Mouse (Mus musculus): ENCODE measurements around the gene Trappc13. TPM values are rescaled to one million over a fixed set of nuclear protein-coding genes. Genes with fewer than 3 reads are reported as not detected.

Gene Trappc13
- total RNA-seq, 1 experiment = 59.0 TPM

DNA sequence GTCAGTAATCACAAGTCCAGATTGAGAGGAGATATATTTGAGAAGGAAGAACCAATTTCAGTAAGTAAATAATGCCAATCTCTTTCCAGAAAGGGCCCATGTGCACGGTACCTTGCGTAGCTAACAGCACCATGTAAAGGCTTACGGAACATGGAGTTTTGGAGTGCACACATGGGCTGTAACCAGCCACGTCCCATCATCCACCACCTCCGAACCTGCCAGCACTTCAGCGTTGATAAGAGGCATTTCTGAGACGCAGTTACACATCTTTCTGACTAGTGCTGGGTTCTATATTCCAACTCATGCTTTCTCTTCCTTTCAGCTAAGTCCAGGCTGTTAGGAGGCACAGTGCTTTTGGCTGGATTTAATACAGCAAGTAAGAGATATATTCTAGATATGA lies 81.1 kb downstream of the Trappc13 start:
- Histone ChIP-seq H3K36me3 (ENCODE audit: control insufficient read depth, insufficient read depth, low read length, poor library complexity, severe bottlenecking) (peaks cover 3% of the 10 kb centered on the region), H3K27ac (ENCODE audit: insufficient read depth, low read depth, low read length, poor library complexity, severe bottlenecking) (no peak overlapping the region), H3K4me1 (ENCODE audit: control insufficient read depth in 2 of 2, insufficient read depth in 2 of 2, low read length in 2 of 2, poor library complexity in 1 of 2) (peaks cover 0 to 2% of the 10 kb centered on the region in 2 experiments; a peak in 1 of 4 replicates), H3K4me3 (ENCODE audit: insufficient read depth in 1 of 2, low read depth in 1 of 2, low read length in 2 of 2, poor library complexity in 1 of 2, severe bottlenecking in 1 of 2) (no peak overlapping the region), H3K9me3 (ENCODE audit: control insufficient read depth, insufficient read depth, low read depth, low read length) (no peaks in the 10 kb centered on the region), H3K9ac (ENCODE audit: insufficient read depth, low read depth, low read length, poor library complexity, severe bottlenecking) (no peak overlapping the region)
- in situ Hi-C loops (cut with MboI; ENCODE audit: low sequenced_read_pairs in 2 of 2, unreplicated experiment in 2 of 2) = no loop called here
- DNase-seq (ENCODE audit: low read depth, low spot score) = no peak
- no peak for TF ChIP-seq HCFC1 (IDR thresholded peaks at IDR 0.05; ENCODE audit: borderline replicate concordance, insufficient read depth, low read length)
- TF ChIP-seq ZC3H11A (IDR thresholded peaks at IDR 0.05; ENCODE audit: borderline replicate concordance, low read depth, low read length) = no peak
- no peak for TF ChIP-seq MAFK (IDR thresholded peaks at IDR 0.05; ENCODE audit: insufficient read depth, low read depth, low read length)
- TF ChIP-seq ZNF384 (IDR thresholded peaks at IDR 0.05; ENCODE audit: low read depth, low read length) = no peak
- TF ChIP-seq CHD2 (IDR thresholded peaks at IDR 0.05; ENCODE audit: low read depth, low read length) = no peak

DNA sequence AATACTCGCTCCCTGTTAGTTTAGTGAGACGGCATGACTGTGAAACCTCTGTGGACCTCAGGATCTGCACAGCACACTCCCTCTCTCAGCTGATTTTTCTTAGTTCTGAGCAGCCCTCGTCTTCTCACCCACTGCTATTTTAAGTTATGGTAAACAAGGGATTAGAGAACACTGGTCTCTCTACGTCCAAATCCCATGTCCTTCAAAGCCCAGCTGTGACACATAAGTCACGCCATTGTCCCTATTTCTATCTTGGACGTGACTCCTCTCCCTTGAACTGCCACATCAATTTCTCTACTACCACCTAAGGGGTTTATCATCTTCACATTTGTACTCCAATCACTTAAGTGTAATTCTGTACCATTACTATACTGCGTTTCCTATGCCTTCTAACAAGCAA lies 82.3 kb downstream of the Trappc13 start:
- Histone ChIP-seq H3K4me3 (ENCODE audit: insufficient read depth in 1 of 2, low read depth in 1 of 2, low read length in 2 of 2, poor library complexity in 1 of 2, severe bottlenecking in 1 of 2) (no peak overlapping the region), H3K27ac (ENCODE audit: insufficient read depth, low read depth, low read length, poor library complexity, severe bottlenecking) (no peak overlapping the region), H3K4me1 (ENCODE audit: control insufficient read depth in 2 of 2, insufficient read depth in 2 of 2, low read length in 2 of 2, poor library complexity in 1 of 2) (peaks cover 0 to 2% of the 10 kb centered on the region in 2 experiments; a peak in 1 of 4 replicates), H3K9ac (ENCODE audit: insufficient read depth, low read depth, low read length, poor library complexity, severe bottlenecking) (no peak overlapping the region), H3K36me3 (ENCODE audit: control insufficient read depth, insufficient read depth, low read length, poor library complexity, severe bottlenecking) (peaks cover 3% of the 10 kb centered on the region), H3K9me3 (ENCODE audit: control insufficient read depth, insufficient read depth, low read depth, low read length) (no peaks in the 10 kb centered on the region)
- TF ChIP-seq CHD2 (IDR thresholded peaks at IDR 0.05; ENCODE audit: low read depth, low read length) (no peak), ZNF384 (IDR thresholded peaks at IDR 0.05; ENCODE audit: low read depth, low read length) (no peak), HCFC1 (IDR thresholded peaks at IDR 0.05; ENCODE audit: borderline replicate concordance, insufficient read depth, low read length) (no peak), MAFK (IDR thresholded peaks at IDR 0.05; ENCODE audit: insufficient read depth, low read depth, low read length) (no peak), ZC3H11A (IDR thresholded peaks at IDR 0.05; ENCODE audit: borderline replicate concordance, low read depth, low read length) (no peak)
- no peak for DNase-seq (ENCODE audit: low read depth, low spot score)
- in situ Hi-C loops (cut with MboI; ENCODE audit: low sequenced_read_pairs in 2 of 2, unreplicated experiment in 2 of 2) = no loop called here

DNA sequence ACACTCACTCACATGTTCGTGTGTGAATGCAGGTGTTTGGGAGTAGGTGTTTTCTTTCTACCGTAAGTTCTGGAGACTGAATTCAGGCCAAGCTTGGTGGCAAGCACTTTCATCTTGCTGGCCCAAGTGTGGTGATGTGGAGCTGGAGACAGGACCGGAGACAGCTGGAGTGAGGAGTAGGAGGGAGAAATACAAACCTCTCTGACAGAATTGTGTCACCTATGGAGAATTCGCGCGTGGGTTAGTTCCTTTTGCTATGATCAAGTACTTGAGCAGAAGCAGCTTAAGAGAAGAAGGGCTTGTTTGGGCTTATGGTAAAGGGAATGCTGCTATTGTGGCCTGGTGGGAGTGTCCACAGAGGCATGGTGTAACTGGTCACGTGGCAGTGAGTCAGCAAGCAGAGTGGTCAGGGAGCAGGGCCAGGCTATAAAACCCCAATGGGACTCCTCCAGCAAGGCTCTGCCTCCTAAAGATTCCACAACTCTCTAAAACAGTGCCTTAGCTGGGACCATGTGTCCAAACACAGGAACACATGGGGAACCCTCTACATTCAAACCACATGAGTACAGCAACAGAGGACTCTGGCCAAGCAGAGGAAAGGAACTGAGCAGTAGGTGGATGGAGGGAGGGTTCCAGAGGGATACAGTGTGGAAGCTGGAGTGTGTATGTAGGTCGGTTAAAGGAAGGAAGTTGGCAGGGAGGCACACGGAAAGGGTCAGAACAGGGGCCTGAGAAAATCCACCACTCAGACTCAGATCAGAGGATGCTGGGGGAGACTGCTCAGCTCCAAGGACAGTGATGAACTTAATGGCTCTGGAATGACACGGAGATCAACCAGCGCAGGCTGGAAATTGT lies 83.5 kb downstream of the Trappc13 start:
- H3K27ac ChIP-seq (ENCODE audit: insufficient read depth, low read depth, low read length, poor library complexity, severe bottlenecking) = no peak overlapping the region

More for the DNA sequence above, 83.5 kb downstream of the Trappc13 start:
- Histone ChIP-seq H3K4me3 (ENCODE audit: insufficient read depth in 1 of 2, low read depth in 1 of 2, low read length in 2 of 2, poor library complexity in 1 of 2, severe bottlenecking in 1 of 2) (no peak overlapping the region), H3K9me3 (ENCODE audit: control insufficient read depth, insufficient read depth, low read depth, low read length) (no peaks in the 10 kb centered on the region), H3K9ac (ENCODE audit: insufficient read depth, low read depth, low read length, poor library complexity, severe bottlenecking) (no peak overlapping the region), H3K36me3 (ENCODE audit: control insufficient read depth, insufficient read depth, low read length, poor library complexity, severe bottlenecking) (peaks cover 3% of the 10 kb centered on the region), H3K4me1 (ENCODE audit: control insufficient read depth in 2 of 2, insufficient read depth in 2 of 2, low read length in 2 of 2, poor library complexity in 1 of 2) (peaks cover 0 to 2% of the 10 kb centered on the region in 2 experiments; a peak in 1 of 4 replicates)
- DNase-seq (ENCODE audit: low read depth, low spot score) = no peak
- TF ChIP-seq ZC3H11A (IDR thresholded peaks at IDR 0.05; ENCODE audit: borderline replicate concordance, low read depth, low read length) (no peak), CHD2 (IDR thresholded peaks at IDR 0.05; ENCODE audit: low read depth, low read length) (no peak), HCFC1 (IDR thresholded peaks at IDR 0.05; ENCODE audit: borderline replicate concordance, insufficient read depth, low read length) (no peak), ZNF384 (IDR thresholded peaks at IDR 0.05; ENCODE audit: low read depth, low read length) (no peak), MAFK (IDR thresholded peaks at IDR 0.05; ENCODE audit: insufficient read depth, low read depth, low read length) (no peak)
- in situ Hi-C loops (cut with MboI; ENCODE audit: low sequenced_read_pairs in 2 of 2, unreplicated experiment in 2 of 2) = no loop called here

Other genes starting within 250 kb of the Trappc13 start
- gene Nln, start 68.9 kb downstream of the Trappc13 start, total RNA-seq (2012; rRNA removed) = 24.2 and 25.1 TPM in 2 replicates
- 6.2 and 10.0 TPM in 2 replicates for gene Sgtb, start 68.7 kb downstream of the Trappc13 start, total RNA-seq (2012; rRNA removed)
- gene Trim23, start 328 bp upstream of the Trappc13 start, total RNA-seq (2012; rRNA removed) = 16.3 and 18.9 TPM in 2 replicates
- gene Cenpk, start 50.1 kb upstream of the Trappc13 start, total RNA-seq (2012; rRNA removed) = 6.9 and 13.5 TPM in 2 replicates
- gene Ppwd1, start 50.4 kb upstream of the Trappc13 start, total RNA-seq (2012; rRNA removed) = 16.6 and 26.2 TPM in 2 replicates
- 0.16 and 0.98 TPM in 2 replicates for gene Adamts6, start 109.4 kb upstream of the Trappc13 start, total RNA-seq (2012; rRNA removed)

All from ES-E14 (cell line).